In the genomic region with DNA sequence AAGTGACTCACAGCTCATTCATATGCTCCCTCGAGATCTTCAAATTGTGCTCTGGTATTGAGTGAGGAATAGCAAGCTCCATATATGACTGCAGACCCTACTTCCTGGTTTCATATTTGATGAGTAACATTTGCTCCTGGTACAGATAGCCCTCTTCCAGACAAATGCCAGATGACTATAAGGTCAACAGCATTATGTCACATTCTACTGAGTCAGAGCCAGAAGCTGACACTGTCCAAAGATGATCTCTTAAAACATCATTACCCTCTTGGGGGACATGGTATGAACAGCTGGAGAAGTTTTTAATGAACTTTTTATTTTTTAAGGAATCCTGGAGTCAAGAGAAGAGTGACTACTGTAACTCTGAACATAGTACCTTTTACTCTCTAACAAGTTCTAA, we compare ENCODE assay signal across 18 mouse cellular contexts. TPM values are rescaled to one million over a fixed set of nuclear protein-coding genes. Genes with fewer than 3 reads are reported as not detected.
"Had no signal": no experiment of that assay in that cellular context is flagged by ENCODE, and none has a peak within 500 bp of the region (broad histone marks: within the 10 kb centered on the region; RNA-seq: fewer than 3 reads in every experiment).

No protein-coding gene starts in this region.

- H3K27me3 ChIP-seq: limb, embryonic 13.5 days; midbrain, embryonic 12.5 days; neural tube, embryonic 13.5 days; stomach, embryonic 15.5 days had no signal

- ATAC-seq: inflammation-experienced regulatory T-cells, adult 6 months; midbrain, embryonic 16.5 days had no signal

- H3K4me3 ChIP-seq: layer of hippocampus, adult 2 months; limb, embryonic 13.5 days; midbrain, embryonic 12.5 days; neural tube, embryonic 13.5 days; stomach, embryonic 15.5 days had no signal

- H3K9me3 ChIP-seq: stomach, embryonic 15.5 days had no signal

- H3K27ac ChIP-seq: layer of hippocampus, adult 2 months; limb, embryonic 13.5 days; liver, embryonic 14.5 days; midbrain, embryonic 12.5 days; neural tube, embryonic 13.5 days; stomach, embryonic 15.5 days had no signal

- H3K9ac ChIP-seq: limb, embryonic 13.5 days; liver, embryonic 14.5 days; midbrain, embryonic 12.5 days; neural tube, embryonic 13.5 days; stomach, embryonic 15.5 days had no signal

- H3K4me1 ChIP-seq: limb, embryonic 13.5 days; neural tube, embryonic 13.5 days; stomach, embryonic 15.5 days had no signal

- H3K36me3 ChIP-seq: limb, embryonic 13.5 days; midbrain, embryonic 12.5 days; neural tube, embryonic 13.5 days; stomach, embryonic 15.5 days had no signal

- H3K4me2 ChIP-seq: limb, embryonic 13.5 days; midbrain, embryonic 12.5 days; neural tube, embryonic 13.5 days; stomach, embryonic 15.5 days had no signal

- DNase-seq: kidney, adult 2 months; kidney, postnatal 4 days; left cerebral cortex, postnatal 4 days; lung, adult 2 months; lung, postnatal 14 days; retina, postnatal 1 day; right cerebral cortex, postnatal 4 days; spleen, adult 18-20 months; thymus, postnatal 4 days had no signal

RNA-seq across cellular contexts. Expression of gene Tnfsf4, which starts 11.3 kb away (rescaled TPM):
- polyA plus RNA-seq: kidney, adult 2 months; limb, embryonic 13.5 days; liver, adult 2 months; liver, embryonic 14.5 days; lung, adult 2 months; midbrain, embryonic 16.5 days; neural tube, embryonic 13.5 days had no signal
